Mouse (Mus musculus) limb, embryonic 11.5 days (tissue): Measurements from ENCODE around the gene Galnt17. TPM values are rescaled to one million over a fixed set of nuclear protein-coding genes. Genes with fewer than 3 reads are reported as not detected.

ENCODE experiments used
- ATAC-seq: fragments of 200-750 bp; cut with Nextera tagmentation; 2 replicates; pipeline ENCODE4 v1.8.0; 2017; ENCODE audit warnings: low read depth; ENCODE audit not compliant: insufficient number of reproducible peaks, low FRiP score, low TSS enrichment
- DNase-seq: peaks from one replicate; pipeline ENCODE4 v3.0.0-alpha.2; 2015; ENCODE audit warnings: low spot score
- H3K27ac ChIP-seq: fragments of 300-500 bp; sonication (generic); replicated peaks from 2 replicates; pipeline ENCODE4 v1.5.1; 2014; ENCODE audit warnings: low read depth, mild to moderate bottlenecking, low read length
- H3K27me3 ChIP-seq: fragments of 300-500 bp; sonication (generic); 2 replicates; pipeline ENCODE4 v1.6.1; 2014; ENCODE audit warnings: mild to moderate bottlenecking, low read length, mixed read lengths; ENCODE audit not compliant: control insufficient read depth, insufficient read depth
- H3K36me3 ChIP-seq: fragments of 300-500 bp; sonication (generic); 2 replicates; pipeline ENCODE4 v1.6.1; 2014; ENCODE audit warnings: mild to moderate bottlenecking, low read length, moderate library complexity, mixed read lengths; ENCODE audit not compliant: control insufficient read depth, insufficient read depth
- H3K4me1 ChIP-seq: fragments of 300-500 bp; sonication (generic); 2 replicates; pipeline ENCODE4 v1.6.1; 2014; ENCODE audit warnings: low read length, mixed read lengths; ENCODE audit not compliant: control insufficient read depth, insufficient read depth
- H3K4me2 ChIP-seq: fragments of 300-500 bp; sonication (generic); 2 replicates; pipeline ENCODE4 v1.6.1; 2014; ENCODE audit warnings: low read depth, mild to moderate bottlenecking, moderate library complexity; ENCODE audit not compliant: severe bottlenecking
- H3K4me3 ChIP-seq: fragments of 300-500 bp; sonication (generic); 2 replicates; pipeline ENCODE4 v1.5.1; 2014; ENCODE audit warnings: low read depth, low read length
- H3K9ac ChIP-seq: fragments of 300-500 bp; sonication (generic); 2 replicates; pipeline ENCODE4 v1.6.1; 2014; ENCODE audit warnings: mild to moderate bottlenecking, low read length
- H3K9me3 ChIP-seq: fragments of 300-500 bp; sonication (generic); 2 replicates; pipeline ENCODE4 v1.6.1; 2016; ENCODE audit warnings: low read length; ENCODE audit not compliant: control insufficient read depth
- WGBS: fragments of 180-500 bp; shearing (Covaris S2); extraction: QIAGEN DNeasy Blood & Tissue Kit; methylation state at CpG from one replicate; pipeline ENCODE4 v1.1.7; 2014; 5-methylcytosine and 5-hydroxymethylcytosine counted together
- polyA plus RNA-seq: library from polyadenylated mRNA; unstranded; fragments of >200 nt; fragmentation: Nextera tagmentation; extraction: Ambion mirVana; gene quantifications from 2 replicates; pipeline ENCODE4 v1.2.1, GENCODE M21; 2014

The Galnt17 gene
- polyA plus RNA-seq, 1 experiment from 2014 or later = 1.1 TPM

- Histone ChIP-seq H3K9me3 (no peaks in the 10 kb centered on the region; the same call in 1 of the 2 replicates), H3K27ac (no peak overlapping the region), H3K4me2 (no peak overlapping the region), H3K4me3 (no peak overlapping the region), H3K4me1 (no peaks in the 10 kb centered on the region), H3K36me3 (no peaks in the 10 kb centered on the region), H3K27me3 (no peaks in the 10 kb centered on the region), H3K9ac (no peak overlapping the region)
- DNase-seq (no peak), ATAC-seq (no peak)
- WGBS = 93% methylated on average over 7 of the region's 7 CpGs
Measured at GRCm38 (mm10) chr5:131277227-131277626, 31.1 kb downstream of the Galnt17 start.

GRCm38 (mm10) chr5:131266291-131266690 lies 42.0 kb downstream of the Galnt17 start:
- no peaks in the 10 kb centered on the region for H3K9me3 ChIP-seq
- no peak for ATAC-seq
- 88% methylated on average over 2 of the region's 2 CpGs for WGBS
- DNase-seq = no peak
- H3K36me3 ChIP-seq = no peaks in the 10 kb centered on the region
- no peak overlapping the region for H3K4me2 ChIP-seq
- no peaks in the 10 kb centered on the region for H3K4me1 ChIP-seq
- H3K27me3 ChIP-seq = no peaks in the 10 kb centered on the region
- no peak overlapping the region for H3K4me3 ChIP-seq
- no peak overlapping the region for H3K27ac ChIP-seq
- H3K9ac ChIP-seq = no peak overlapping the region

- H3K9ac ChIP-seq = no peak overlapping the region
Measured at GRCm38 (mm10) chr5:131264145-131264544, 44.2 kb downstream of the Galnt17 start.

GRCm38 (mm10) chr5:131250701-131251636 lies 57.3 kb downstream of the Galnt17 start:
- ATAC-seq (no peak), DNase-seq (no peak)
- Histone ChIP-seq H3K27ac (no peak overlapping the region), H3K9me3 (no peaks in the 10 kb centered on the region), H3K4me3 (no peak overlapping the region), H3K9ac (no peak overlapping the region), H3K4me1 (no peaks in the 10 kb centered on the region), H3K36me3 (no peaks in the 10 kb centered on the region), H3K4me2 (no peak overlapping the region), H3K27me3 (no peaks in the 10 kb centered on the region)
- WGBS = 78% methylated on average over 8 of the region's 8 CpGs

More at GRCm38 (mm10) chr5:131264145-131264544, 44.2 kb downstream of the Galnt17 start:
- Histone ChIP-seq H3K4me3 (no peak overlapping the region), H3K27ac (no peak overlapping the region), H3K4me1 (no peaks in the 10 kb centered on the region), H3K4me2 (no peak overlapping the region), H3K27me3 (no peaks in the 10 kb centered on the region), H3K36me3 (no peaks in the 10 kb centered on the region), H3K9me3 (no peaks in the 10 kb centered on the region)
- DNase-seq (no peak), ATAC-seq (no peak)
- 81% methylated on average over 11 of the region's 11 CpGs for WGBS

GRCm38 (mm10) chr5:131248416-131248815 lies 59.9 kb downstream of the Galnt17 start:
- H3K36me3 ChIP-seq = no peaks in the 10 kb centered on the region
- H3K4me2 ChIP-seq = no peak overlapping the region
- H3K9me3 ChIP-seq = no peaks in the 10 kb centered on the region
- H3K9ac ChIP-seq = no peak overlapping the region
- H3K27ac ChIP-seq = no peak overlapping the region
- no peak overlapping the region for H3K4me3 ChIP-seq
- ATAC-seq = no peak
- DNase-seq = no peak
- H3K27me3 ChIP-seq = no peaks in the 10 kb centered on the region
- H3K4me1 ChIP-seq = no peaks in the 10 kb centered on the region
- 86% methylated on average over 3 of the region's 3 CpGs for WGBS

- H3K36me3 ChIP-seq = no peaks in the 10 kb centered on the region
- H3K27me3 ChIP-seq = no peaks in the 10 kb centered on the region
- no peaks in the 10 kb centered on the region for H3K4me1 ChIP-seq
- WGBS = 96% methylated on average over 6 of the region's 6 CpGs
- H3K9ac ChIP-seq = no peak overlapping the region
- no peak overlapping the region for H3K4me3 ChIP-seq
- H3K9me3 ChIP-seq = no peaks in the 10 kb centered on the region
- H3K27ac ChIP-seq = no peak overlapping the region
- DNase-seq = no peak
- H3K4me2 ChIP-seq = no peak overlapping the region
- no peak for ATAC-seq
Measured at GRCm38 (mm10) chr5:131246591-131246990, 61.7 kb downstream of the Galnt17 start.

- H3K36me3 ChIP-seq = no peaks in the 10 kb centered on the region
- DNase-seq = no peak
Measured at GRCm38 (mm10) chr5:131241689-131242088, 66.6 kb downstream of the Galnt17 start.

GRCm38 (mm10) chr5:131239813-131240212 lies 68.5 kb downstream of the Galnt17 start:
- ATAC-seq = no peak
- Histone ChIP-seq H3K36me3 (no peaks in the 10 kb centered on the region), H3K27me3 (no peaks in the 10 kb centered on the region), H3K27ac (no peak overlapping the region), H3K4me3 (no peak overlapping the region), H3K9me3 (no peaks in the 10 kb centered on the region), H3K4me1 (no peaks in the 10 kb centered on the region), H3K4me2 (no peak overlapping the region), H3K9ac (no peak overlapping the region)
- 89% methylated on average over 3 of the region's 3 CpGs for WGBS
- no peak for DNase-seq

More at GRCm38 (mm10) chr5:131241689-131242088, 66.6 kb downstream of the Galnt17 start:
- Histone ChIP-seq H3K9ac (no peak overlapping the region), H3K27ac (no peak overlapping the region), H3K9me3 (no peaks in the 10 kb centered on the region), H3K27me3 (no peaks in the 10 kb centered on the region), H3K4me2 (no peak overlapping the region), H3K4me3 (no peak overlapping the region), H3K4me1 (no peaks in the 10 kb centered on the region)
- WGBS = 88% methylated on average over 4 of the region's 4 CpGs
- no peak for ATAC-seq
